Mouse (Mus musculus) embryo, embryonic 10.5 days (tissue): Measurements from ENCODE around the gene Ptprm.

ENCODE experiments used
- DNase-seq: peaks from one replicate; pipeline ENCODE4 v3.0.0-alpha.2; 2015; ENCODE audit warnings: low spot score

Gene Ptprm

DNA sequence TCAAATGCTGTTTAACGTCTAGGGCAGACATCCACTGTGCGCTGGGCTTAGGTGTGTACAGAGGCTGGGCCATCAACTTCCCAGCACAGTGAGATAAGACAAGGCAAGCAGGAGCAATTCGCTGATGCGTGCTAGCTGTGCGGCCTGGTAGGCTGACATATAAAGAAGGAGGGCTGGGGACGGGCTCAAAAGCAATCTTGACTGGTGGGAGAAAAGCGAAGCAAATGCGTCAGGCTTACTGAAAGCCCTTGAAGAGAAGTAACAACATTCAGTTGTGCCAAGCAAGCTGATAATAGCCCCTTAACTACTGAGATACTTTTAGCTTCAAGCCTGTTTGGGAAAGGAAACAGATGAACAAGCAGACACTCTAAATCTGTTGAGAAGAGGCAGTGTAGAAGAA is 217.8 kb downstream of the Ptprm start:
- no peak for DNase-seq

DNA sequence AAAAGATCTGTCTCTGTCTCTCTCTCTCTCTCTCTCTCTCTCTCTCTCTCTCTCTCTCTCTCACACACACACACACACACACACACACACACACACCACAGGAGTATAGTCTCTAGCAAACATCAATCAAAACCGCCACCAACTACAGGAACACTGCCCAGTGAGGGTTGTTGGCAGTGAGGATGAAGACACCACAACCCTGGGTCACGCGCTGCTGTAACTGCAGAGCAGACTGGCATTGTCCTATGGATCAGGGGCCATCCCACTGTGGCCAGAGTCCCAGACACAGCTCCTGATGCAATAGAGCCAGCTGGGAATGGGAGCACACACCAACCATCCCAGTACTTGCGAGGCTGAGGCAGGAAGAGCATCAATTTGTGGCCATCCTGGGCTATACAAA is 220.0 kb downstream of the Ptprm start:
- no peak for DNase-seq

DNA sequence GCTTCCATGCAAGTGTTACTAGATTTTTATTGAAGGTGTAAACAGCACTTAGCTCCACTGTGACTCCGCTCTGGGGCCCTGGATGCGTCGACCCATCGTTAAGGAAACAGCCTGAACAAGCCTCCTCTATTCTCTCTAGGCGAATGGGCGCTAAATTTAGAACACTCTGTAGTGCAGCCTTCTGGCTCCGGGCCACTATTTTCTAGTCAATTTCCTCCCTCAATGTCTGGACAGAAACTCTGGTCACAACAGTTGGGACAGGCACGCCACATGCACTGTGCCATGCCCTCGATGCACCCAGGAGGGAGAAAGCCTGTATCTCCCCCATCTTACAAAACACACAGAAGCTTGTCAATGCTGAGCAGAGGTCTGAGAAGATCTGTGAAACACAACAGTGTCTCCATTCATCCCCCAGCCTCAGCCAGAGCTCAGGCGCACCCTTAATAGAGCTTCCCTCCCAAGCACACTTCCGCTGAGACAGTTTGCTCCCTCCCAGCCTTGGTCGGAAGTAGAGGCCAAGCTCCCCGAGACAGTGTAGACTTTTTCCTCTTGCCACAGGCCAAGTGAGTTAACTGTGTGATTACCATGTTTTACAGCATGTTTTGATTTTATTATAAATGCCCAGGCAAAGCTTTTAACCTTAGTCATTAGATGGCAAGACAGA is 220.7 kb downstream of the Ptprm start:
- DNase-seq: no peak

- DNase-seq: no peak
Measured at GRCm38 (mm10) chr17:67133026-67133425, 221.2 kb downstream of the Ptprm start.

DNA sequence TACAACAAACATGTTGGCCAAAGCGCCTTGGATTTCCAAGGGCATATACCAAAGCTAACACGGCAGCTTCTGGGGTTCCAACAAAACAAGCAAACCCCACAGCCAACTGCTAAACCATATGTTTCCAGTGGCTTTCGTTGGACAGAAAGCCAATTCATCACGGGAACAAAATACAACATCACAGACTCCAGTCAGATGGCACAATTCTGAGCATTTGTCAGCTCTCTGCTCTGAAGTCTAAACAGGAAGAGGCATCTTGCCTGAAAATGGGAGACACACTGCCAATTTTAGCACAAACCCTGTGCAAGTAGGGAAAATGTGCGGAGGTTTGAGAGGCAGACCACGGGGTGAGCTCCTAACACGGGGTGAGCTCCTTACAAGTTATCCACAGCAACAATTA is 226.7 kb downstream of the Ptprm start:
- no peak for DNase-seq

DNA sequence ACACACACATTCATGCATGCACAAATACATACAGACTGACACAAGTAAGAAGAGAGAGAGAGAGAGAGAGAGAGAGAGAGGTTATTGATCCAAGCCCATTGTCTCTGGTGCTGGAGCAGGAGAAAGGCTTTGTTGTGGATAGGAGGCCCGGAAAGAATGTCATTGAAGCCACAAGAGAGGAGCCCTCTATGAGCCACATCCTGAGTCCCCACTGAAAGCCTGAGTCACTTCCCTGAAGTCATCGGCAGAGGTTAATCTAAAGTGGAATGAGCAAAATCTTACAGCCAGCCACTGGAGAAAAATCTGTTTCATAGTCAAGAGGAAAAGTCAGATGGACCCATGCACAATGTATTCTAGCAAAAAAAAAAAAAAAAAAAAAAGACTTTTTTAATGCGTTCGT is 228.7 kb downstream of the Ptprm start:
- no peak for DNase-seq

- DNase-seq: no peak
Measured at GRCm38 (mm10) chr17:67124294-67124693, 230.0 kb downstream of the Ptprm start.

DNA sequence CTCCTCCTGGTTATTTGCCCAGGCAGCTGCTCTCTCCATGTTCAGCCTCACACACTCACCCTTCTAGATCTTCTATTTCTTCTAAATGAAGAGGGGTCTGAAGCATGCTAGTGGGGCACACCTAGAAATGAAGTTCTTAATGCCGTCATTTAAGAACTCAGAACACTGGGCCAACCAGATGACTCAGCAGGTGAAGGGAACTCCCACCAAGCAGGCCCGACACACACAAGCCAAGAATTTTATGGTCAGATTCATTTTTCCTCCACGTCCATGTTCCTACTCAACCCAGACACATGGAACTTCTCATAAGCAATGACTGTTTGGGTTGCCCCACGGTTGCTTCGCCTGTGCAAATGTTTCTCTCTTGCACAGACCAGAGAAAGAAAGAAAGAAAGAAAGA is 230.5 kb downstream of the Ptprm start:
- DNase-seq: no peak

DNA sequence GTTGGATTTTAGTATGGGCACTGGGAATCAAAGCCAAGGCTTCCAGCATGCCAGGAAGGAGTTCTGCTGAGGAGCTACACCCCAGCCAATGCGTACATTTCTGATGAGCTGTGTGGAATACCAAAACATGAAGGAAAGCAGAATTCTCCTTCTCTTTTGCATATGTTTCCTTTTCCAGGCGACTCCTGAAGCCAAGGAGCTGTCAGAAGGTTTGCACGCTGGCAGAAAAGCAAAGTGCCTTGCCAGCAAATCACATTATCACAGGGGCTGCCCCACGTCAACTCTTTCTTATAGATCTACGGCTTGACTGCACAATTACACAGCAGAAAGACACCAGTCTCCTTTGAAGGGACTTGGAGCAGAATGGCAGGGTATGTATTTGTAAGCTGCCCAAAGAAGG is 233.4 kb downstream of the Ptprm start:
- no peak for DNase-seq

- DNase-seq: peak; percentile 34
Measured at GRCm38 (mm10) chr17:67118676-67119340, 235.4 kb downstream of the Ptprm start.

GRCm38 (mm10) chr17:67114842-67115241 is 239.4 kb downstream of the Ptprm start:
- DNase-seq: no peak

DNA sequence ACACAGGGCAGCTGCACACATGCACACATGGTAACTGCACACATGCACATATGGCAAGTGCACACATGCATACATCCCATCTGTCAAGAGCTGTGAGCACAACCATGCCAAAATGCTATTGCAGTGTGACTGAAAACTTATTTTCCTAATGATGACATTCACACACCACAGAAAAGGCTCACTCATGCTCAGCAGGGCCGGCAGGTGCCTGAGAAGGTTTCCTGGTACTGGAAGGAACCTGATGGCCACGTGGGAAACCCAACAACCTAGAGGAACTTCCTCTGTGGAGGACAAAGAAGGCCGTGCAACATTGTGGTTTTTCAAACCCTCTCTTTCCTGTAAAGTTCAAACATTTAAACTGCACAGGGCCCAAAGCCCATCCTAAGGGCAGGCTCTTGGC is 241.6 kb downstream of the Ptprm start:
- no peak for DNase-seq

DNA sequence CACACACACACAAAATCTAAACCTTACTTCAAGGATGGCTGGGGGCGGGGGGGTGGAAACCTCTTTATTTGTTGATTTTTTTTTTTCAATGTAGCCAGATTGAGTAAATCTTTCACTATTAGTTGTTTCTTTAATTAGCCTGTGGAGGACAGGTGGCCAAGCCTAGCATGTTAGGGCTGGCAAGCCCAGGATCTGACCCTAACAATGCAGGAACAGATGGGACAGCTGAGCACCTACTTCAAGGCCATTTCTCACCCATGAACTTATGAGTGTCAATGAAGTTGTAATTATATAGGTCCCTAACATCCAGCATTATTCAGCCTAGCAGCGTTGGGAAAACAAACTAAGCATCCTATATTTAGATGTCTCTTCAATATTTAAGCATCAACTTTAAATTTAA is 248.1 kb downstream of the Ptprm start:
- no peak for DNase-seq

- DNase-seq: no peak
Measured at GRCm38 (mm10) chr17:67102051-67102450, 252.2 kb downstream of the Ptprm start.

- DNase-seq: no peak
Measured at GRCm38 (mm10) chr17:67090997-67091396, 263.3 kb downstream of the Ptprm start.

GRCm38 (mm10) chr17:67090153-67090552 is 264.1 kb downstream of the Ptprm start:
- no peak for DNase-seq

DNA sequence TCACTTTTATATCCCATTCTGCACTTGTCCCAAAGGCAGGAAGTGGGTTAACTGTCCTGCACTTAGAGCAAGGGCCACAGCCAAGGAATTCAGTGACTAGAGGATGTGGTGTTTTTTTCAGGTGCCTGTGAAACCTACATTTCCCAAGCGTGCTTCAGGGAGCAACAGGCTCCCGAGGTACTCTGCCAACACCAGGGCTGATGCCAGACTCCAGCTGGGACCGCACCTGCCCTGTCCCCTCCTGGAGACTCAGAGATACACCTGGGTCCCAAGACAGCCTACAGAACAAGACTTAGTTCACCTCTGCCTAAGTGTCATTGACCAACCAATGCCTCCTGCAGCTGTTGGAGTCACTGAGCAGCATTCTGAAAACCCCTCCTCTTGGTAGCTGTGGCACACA is 264.6 kb downstream of the Ptprm start:
- DNase-seq: no peak

- peak; percentile 19 for DNase-seq
Measured at GRCm38 (mm10) chr17:67087585-67087984, 266.7 kb downstream of the Ptprm start.

DNA sequence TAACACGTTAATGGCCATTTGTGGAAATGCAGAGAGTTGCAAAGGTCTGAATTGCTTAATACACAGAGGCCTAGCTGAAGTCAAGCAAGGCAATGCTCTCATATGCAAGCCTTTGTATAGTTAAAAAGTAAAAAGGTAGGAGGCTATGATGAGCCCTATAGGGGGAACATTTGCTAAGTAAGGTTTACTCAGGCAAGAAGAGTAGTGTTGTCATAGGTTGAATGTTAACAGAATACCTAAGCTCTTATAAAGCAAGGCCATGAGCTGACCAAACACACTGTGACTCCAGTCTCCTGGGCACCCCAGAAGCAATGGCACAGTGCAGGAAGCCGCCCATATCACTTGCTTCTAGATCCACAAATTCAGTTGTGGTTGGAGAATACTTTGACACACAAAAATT is 267.4 kb downstream of the Ptprm start:
- DNase-seq: no peak

DNA sequence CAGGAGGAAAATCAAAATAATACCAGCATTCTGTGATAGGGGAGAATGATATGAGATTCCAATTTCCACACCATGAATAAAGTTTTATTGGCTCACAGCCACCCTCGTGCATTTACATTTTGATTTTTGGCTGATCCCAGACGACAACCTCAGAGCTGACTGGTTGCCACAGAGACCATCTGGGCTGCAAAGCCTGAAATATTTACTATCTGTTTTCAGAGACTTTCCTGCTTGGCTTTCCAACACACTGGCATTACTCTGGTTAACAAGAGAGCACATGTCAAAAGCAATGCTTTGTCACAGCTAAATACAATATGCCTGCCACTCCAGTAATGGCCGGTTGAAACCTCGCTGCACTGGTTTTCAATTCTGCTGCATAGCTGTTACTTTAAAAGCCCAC is 269.8 kb downstream of the Ptprm start:
- no peak for DNase-seq

- DNase-seq: no peak
Measured at GRCm38 (mm10) chr17:67084093-67084492, 270.2 kb downstream of the Ptprm start.

- no peak for DNase-seq
Measured at GRCm38 (mm10) chr17:67079570-67079969, 274.7 kb downstream of the Ptprm start.

- DNase-seq: no peak
Measured at GRCm38 (mm10) chr17:67073580-67073979, 280.7 kb downstream of the Ptprm start.

GRCm38 (mm10) chr17:67073139-67073538 is 281.1 kb downstream of the Ptprm start:
- DNase-seq: no peak
